Mouse (Mus musculus): ENCODE data around the gene Mdn1. TPM values are rescaled to one million over a fixed set of nuclear protein-coding genes. Genes with fewer than 3 reads are reported as not detected.
A peak's percentile ranks its signal among the peaks of the same experiment; 100 is the strongest.

Mdn1 gene
- polyA plus RNA-seq, 1 experiment from 2014 or later = 18.0 TPM

DNA sequence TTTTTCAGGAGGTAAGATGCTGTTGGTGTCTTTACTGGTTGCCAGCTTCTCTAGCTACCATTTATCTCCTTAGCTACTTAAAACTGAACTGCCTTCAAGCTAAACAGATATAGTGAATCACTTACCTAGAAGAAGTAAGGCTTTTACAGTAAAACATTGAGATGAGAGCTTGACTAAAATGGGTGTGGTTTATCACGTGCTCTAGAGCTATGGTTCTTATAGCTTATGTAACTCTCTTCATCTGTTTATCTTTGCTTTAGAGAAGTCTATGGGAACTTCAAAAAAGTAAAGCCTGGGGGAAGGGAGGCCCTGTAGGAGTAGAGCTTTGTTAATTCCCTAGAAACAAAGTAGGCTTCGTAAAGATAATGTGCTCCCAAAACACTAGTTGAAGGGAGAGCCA is 17.1 kb downstream of the Mdn1 start:
- Histone ChIP-seq H3K27ac (ENCODE audit: low read length) (no peak overlapping the region), H3K27me3 (replicated peaks; ENCODE audit: control insufficient read depth, insufficient read depth, low read length) (no peaks in the 10 kb centered on the region), H3K36me3 (ENCODE audit: control insufficient read depth, insufficient read depth) (peaks cover 34% of the 10 kb centered on the region), H3K4me1 (replicated peaks; ENCODE audit: control insufficient read depth, insufficient read depth, low read length) (no peaks in the 10 kb centered on the region), H3K9me3 (ENCODE audit: control insufficient read depth, low read length) (no peaks in the 10 kb centered on the region), H3K4me3 (replicated peaks; ENCODE audit: low read length) (no peak overlapping the region), H3K4me2 (ENCODE audit: low read length) (no peak overlapping the region), H3K9ac (replicated peaks; ENCODE audit: low read depth, low read length) (no peak overlapping the region)
- ATAC-seq = no peak
- 95% methylated on average over 2 of the region's 2 CpGs for WGBS

DNA sequence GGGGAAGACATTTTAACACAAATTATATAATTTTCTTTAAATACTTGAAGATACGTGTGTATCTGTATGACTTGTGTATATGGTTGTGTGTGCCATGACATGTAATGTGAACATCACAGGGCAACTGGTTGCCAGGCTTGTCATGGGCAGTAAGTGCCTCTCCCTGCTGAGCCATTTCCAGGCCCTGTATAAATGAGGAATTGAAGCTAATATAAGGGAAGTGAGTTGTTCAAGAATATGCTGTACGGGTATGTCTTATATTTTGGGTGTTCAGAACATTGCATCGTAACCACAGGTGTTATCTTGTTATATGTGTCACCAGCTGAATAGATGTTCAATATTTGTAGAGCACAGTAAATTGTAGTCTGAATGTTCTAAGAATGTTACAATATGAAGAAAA is 20.6 kb downstream of the Mdn1 start:
- Histone ChIP-seq H3K4me3 (replicated peaks; ENCODE audit: low read length) (no peak overlapping the region), H3K9me3 (ENCODE audit: control insufficient read depth, low read length) (no peaks in the 10 kb centered on the region), H3K27me3 (replicated peaks; ENCODE audit: control insufficient read depth, insufficient read depth, low read length) (no peaks in the 10 kb centered on the region), H3K36me3 (ENCODE audit: control insufficient read depth, insufficient read depth) (peaks cover 21% of the 10 kb centered on the region), H3K4me2 (ENCODE audit: low read length) (no peak overlapping the region), H3K4me1 (replicated peaks; ENCODE audit: control insufficient read depth, insufficient read depth, low read length) (no peaks in the 10 kb centered on the region), H3K27ac (ENCODE audit: low read length) (no peak overlapping the region), H3K9ac (replicated peaks; ENCODE audit: low read depth, low read length) (no peak overlapping the region)
- ATAC-seq = no peak
- WGBS = 96% methylated on average over 3 of the region's 3 CpGs

DNA sequence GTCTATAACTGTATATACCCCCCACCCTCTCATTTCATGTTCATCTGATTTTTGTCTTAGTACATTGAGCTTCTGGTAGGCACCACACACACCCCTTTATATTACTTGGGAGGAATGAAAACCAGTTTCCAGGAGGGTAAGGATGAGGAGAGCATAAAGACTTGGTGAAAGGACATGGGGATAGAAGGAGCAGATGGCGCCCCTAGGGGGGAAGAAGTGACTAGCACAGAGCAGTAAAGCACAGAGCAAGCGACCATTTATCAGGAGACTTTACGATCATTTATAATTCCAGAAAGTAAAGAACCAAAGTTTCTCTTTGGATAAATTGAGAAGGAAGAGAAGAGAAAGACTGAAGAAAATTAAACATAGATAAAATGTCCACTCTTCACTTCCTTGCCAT is 23.9 kb downstream of the Mdn1 start:
- WGBS = 73% methylated on average over 3 of the region's 3 CpGs
- no peak overlapping the region for H3K4me3 ChIP-seq (replicated peaks; ENCODE audit: low read length)
- H3K4me2 ChIP-seq (ENCODE audit: low read length) = no peak overlapping the region
- no peaks in the 10 kb centered on the region for H3K27me3 ChIP-seq (replicated peaks; ENCODE audit: control insufficient read depth, insufficient read depth, low read length)
- no peak overlapping the region for H3K9ac ChIP-seq (replicated peaks; ENCODE audit: low read depth, low read length)
- no peak overlapping the region for H3K27ac ChIP-seq (ENCODE audit: low read length)
- no peak for ATAC-seq
- peaks cover 15% of the 10 kb centered on the region for H3K36me3 ChIP-seq (ENCODE audit: control insufficient read depth, insufficient read depth)
- no peaks in the 10 kb centered on the region for H3K4me1 ChIP-seq (replicated peaks; ENCODE audit: control insufficient read depth, insufficient read depth, low read length)
- H3K9me3 ChIP-seq (ENCODE audit: control insufficient read depth, low read length) = no peaks in the 10 kb centered on the region

DNA sequence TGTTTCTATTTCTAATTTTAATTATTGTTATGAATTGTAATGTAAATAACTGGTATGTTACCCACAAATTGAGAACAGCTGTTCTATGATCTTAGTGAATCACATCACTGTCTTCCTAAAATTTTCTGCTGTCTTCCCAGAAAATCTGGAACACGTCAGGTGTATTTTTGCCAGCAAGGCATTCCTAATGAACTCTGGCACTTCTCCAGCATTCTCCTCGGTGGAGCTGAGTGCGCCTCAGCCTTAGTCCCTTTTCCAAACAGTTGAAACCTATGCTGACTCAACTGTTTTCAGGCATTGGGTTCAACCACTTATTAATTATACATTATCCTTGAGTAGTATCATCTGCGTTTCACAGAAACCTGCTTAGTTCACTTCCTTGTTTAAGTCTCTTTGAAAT is 25.6 kb downstream of the Mdn1 start:
- Histone ChIP-seq H3K9me3 (ENCODE audit: control insufficient read depth, low read length) (no peaks in the 10 kb centered on the region), H3K4me3 (replicated peaks; ENCODE audit: low read length) (no peak overlapping the region), H3K27ac (ENCODE audit: low read length) (no peak overlapping the region), H3K4me1 (replicated peaks; ENCODE audit: control insufficient read depth, insufficient read depth, low read length) (no peaks in the 10 kb centered on the region), H3K27me3 (replicated peaks; ENCODE audit: control insufficient read depth, insufficient read depth, low read length) (no peaks in the 10 kb centered on the region), H3K9ac (replicated peaks; ENCODE audit: low read depth, low read length) (no peak overlapping the region), H3K36me3 (ENCODE audit: control insufficient read depth, insufficient read depth) (peaks cover 19% of the 10 kb centered on the region), H3K4me2 (ENCODE audit: low read length) (no peak overlapping the region)
- 53% methylated on average over 4 of the region's 4 CpGs for WGBS
- no peak for ATAC-seq

DNA sequence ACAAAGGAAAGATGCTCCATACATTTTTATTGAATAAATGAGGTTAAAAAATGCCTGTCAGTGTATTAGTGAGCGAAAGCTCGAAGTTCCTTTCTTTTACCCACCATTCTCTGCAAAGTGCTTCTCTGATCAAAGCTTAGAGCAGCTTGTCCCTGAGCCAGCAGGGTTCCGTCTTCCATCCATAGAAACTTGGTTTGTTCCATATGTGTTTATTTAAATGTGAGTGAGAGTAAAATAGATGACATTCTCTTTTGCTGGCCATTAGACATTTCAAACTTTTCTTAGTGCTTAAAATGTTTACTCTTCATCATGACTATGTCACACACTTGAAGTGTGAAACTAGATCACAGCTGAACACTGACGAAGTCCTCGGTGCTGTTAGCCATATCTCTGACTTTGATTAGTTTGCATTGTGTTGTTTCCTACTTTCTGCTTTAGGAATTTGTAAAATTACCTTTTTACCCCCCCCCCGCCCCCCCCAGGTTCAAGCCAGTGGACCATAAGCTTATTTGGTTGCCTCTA is 26.2 kb downstream of the Mdn1 start:
- no peaks in the 10 kb centered on the region for H3K4me1 ChIP-seq (replicated peaks; ENCODE audit: control insufficient read depth, insufficient read depth, low read length)
- no peak overlapping the region for H3K27ac ChIP-seq (ENCODE audit: low read length)
- no peak for ATAC-seq
- H3K4me2 ChIP-seq (ENCODE audit: low read length) = no peak overlapping the region
- H3K9ac ChIP-seq (replicated peaks; ENCODE audit: low read depth, low read length) = no peak overlapping the region
- no peak overlapping the region for H3K4me3 ChIP-seq (replicated peaks; ENCODE audit: low read length)
- no peaks in the 10 kb centered on the region for H3K27me3 ChIP-seq (replicated peaks; ENCODE audit: control insufficient read depth, insufficient read depth, low read length)
- no peaks in the 10 kb centered on the region for H3K9me3 ChIP-seq (ENCODE audit: control insufficient read depth, low read length)
- 84% methylated on average over 6 of the region's 6 CpGs for WGBS
- peaks cover 19% of the 10 kb centered on the region for H3K36me3 ChIP-seq (ENCODE audit: control insufficient read depth, insufficient read depth)

DNA sequence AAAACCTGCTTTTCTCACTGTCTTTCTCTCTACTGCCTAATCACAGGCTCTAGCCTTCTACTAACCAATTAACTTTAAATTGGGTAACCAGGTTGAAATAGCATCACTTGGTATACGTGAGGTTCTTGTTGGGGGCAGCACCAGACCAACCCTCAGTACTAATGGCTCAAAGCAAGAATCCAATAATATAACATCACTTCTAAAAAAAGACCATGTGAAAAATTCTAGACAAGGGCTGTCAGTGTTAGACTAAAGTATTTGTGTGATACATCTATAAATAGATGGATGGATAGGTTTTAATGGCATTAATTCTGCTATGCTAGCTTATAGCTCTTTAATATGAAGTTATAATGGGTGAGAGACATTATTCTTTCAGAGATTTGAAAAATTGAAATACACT is 60.8 kb downstream of the Mdn1 start:
- H3K4me2 ChIP-seq (ENCODE audit: low read length) = no peak overlapping the region
- WGBS = 98% methylated on average over 1 of the region's 1 CpGs
- H3K4me3 ChIP-seq (replicated peaks; ENCODE audit: low read length) = no peak overlapping the region
- no peak overlapping the region for H3K27ac ChIP-seq (ENCODE audit: low read length)
- H3K9ac ChIP-seq (replicated peaks; ENCODE audit: low read depth, low read length) = no peak overlapping the region
- no peak for ATAC-seq
- H3K36me3 ChIP-seq (ENCODE audit: control insufficient read depth, insufficient read depth) = peaks cover 28% of the 10 kb centered on the region
- no peaks in the 10 kb centered on the region for H3K4me1 ChIP-seq (replicated peaks; ENCODE audit: control insufficient read depth, insufficient read depth, low read length)
- H3K9me3 ChIP-seq (ENCODE audit: control insufficient read depth, low read length) = no peaks in the 10 kb centered on the region
- no peaks in the 10 kb centered on the region for H3K27me3 ChIP-seq (replicated peaks; ENCODE audit: control insufficient read depth, insufficient read depth, low read length)

DNA sequence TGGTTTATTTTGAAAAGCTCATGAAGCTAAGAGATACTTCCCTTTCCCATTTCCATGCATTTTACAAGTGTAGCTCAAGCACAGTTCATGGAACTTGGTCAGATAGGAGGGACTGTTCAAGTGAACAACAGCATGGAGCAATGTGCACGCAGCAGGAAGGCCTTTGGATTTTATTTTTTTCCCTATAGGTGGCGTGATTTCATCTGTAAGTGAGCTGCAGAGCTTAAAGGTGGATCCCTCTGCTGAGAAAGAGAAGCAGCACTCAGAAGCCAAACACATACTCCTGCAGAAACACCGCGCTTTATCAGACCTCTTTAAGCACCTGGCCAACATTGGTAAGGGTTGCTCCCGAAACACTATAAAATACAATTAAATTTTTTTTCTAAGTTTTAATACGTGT is 88.5 kb downstream of the Mdn1 start:
- Histone ChIP-seq H3K27me3 (replicated peaks; ENCODE audit: control insufficient read depth, insufficient read depth, low read length) (no peaks in the 10 kb centered on the region), H3K36me3 (ENCODE audit: control insufficient read depth, insufficient read depth) (peaks cover 40% of the 10 kb centered on the region), H3K4me3 (replicated peaks; ENCODE audit: low read length) (no peak overlapping the region), H3K4me2 (ENCODE audit: low read length) (no peak overlapping the region), H3K9me3 (ENCODE audit: control insufficient read depth, low read length) (no peaks in the 10 kb centered on the region), H3K27ac (ENCODE audit: low read length) (no peak overlapping the region), H3K4me1 (replicated peaks; ENCODE audit: control insufficient read depth, insufficient read depth, low read length) (no peaks in the 10 kb centered on the region), H3K9ac (replicated peaks; ENCODE audit: low read depth, low read length) (no peak overlapping the region)
- no peak for ATAC-seq
- 88% methylated on average over 6 of the region's 6 CpGs for WGBS

DNA sequence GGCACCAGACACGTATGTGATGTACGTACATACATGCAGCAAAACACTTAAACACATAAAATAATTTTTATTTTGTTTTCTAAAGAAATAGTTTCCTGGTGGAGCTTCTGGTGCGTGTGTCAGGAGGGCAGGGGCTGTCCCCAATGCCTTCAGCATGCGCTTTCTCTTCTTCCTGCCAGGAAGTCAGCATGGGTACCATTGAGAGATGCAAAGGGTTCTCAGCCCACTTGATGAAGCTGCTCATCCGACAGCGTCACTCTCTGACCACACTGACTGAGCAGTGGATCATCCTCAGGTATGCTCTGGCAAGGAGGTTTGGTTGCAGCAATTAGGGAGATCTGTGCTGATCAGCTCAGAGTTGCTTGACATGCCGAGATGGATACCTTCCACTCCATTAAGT is 91.5 kb downstream of the Mdn1 start:
- Histone ChIP-seq H3K9ac (replicated peaks; ENCODE audit: low read depth, low read length) (no peak overlapping the region), H3K4me3 (replicated peaks; ENCODE audit: low read length) (no peak overlapping the region), H3K36me3 (ENCODE audit: control insufficient read depth, insufficient read depth) (peaks cover 24% of the 10 kb centered on the region), H3K27ac (ENCODE audit: low read length) (no peak overlapping the region), H3K27me3 (replicated peaks; ENCODE audit: control insufficient read depth, insufficient read depth, low read length) (no peaks in the 10 kb centered on the region), H3K4me1 (replicated peaks; ENCODE audit: control insufficient read depth, insufficient read depth, low read length) (no peaks in the 10 kb centered on the region), H3K4me2 (ENCODE audit: low read length) (no peak overlapping the region), H3K9me3 (ENCODE audit: control insufficient read depth, low read length) (no peaks in the 10 kb centered on the region)
- 96% methylated on average over 7 of the region's 7 CpGs for WGBS
- no peak for ATAC-seq

DNA sequence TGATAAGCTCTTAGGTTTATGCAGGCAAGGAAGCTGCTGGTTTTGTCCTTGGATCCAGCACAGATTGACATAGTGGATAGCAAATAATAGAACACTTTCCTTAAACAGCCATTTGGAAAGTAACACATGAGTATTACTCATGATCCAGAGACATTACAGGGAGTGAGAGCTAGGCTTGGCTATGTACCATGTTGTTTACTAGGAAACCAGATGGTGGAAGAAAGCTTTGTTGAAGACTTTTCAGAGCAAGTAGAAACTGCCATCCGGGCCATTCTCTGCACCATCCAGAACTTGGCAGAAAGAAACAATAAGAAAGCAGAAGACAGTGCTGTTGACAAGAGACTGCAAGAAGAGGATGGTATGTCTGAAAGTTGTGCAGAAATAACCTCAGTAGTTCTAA is 93.8 kb downstream of the Mdn1 start:
- no peak overlapping the region for H3K4me3 ChIP-seq (replicated peaks; ENCODE audit: low read length)
- no peaks in the 10 kb centered on the region for H3K9me3 ChIP-seq (ENCODE audit: control insufficient read depth, low read length)
- H3K4me2 ChIP-seq (ENCODE audit: low read length) = no peak overlapping the region
- 64% methylated on average over 1 of the region's 1 CpGs for WGBS
- peak; percentile 66 for ATAC-seq
- no peaks in the 10 kb centered on the region for H3K4me1 ChIP-seq (replicated peaks; ENCODE audit: control insufficient read depth, insufficient read depth, low read length)
- no peaks in the 10 kb centered on the region for H3K27me3 ChIP-seq (replicated peaks; ENCODE audit: control insufficient read depth, insufficient read depth, low read length)
- H3K27ac ChIP-seq (ENCODE audit: low read length) = no peak overlapping the region
- H3K36me3 ChIP-seq (ENCODE audit: control insufficient read depth, insufficient read depth) = peaks cover 16% of the 10 kb centered on the region
- H3K9ac ChIP-seq (replicated peaks; ENCODE audit: low read depth, low read length) = no peak overlapping the region

DNA sequence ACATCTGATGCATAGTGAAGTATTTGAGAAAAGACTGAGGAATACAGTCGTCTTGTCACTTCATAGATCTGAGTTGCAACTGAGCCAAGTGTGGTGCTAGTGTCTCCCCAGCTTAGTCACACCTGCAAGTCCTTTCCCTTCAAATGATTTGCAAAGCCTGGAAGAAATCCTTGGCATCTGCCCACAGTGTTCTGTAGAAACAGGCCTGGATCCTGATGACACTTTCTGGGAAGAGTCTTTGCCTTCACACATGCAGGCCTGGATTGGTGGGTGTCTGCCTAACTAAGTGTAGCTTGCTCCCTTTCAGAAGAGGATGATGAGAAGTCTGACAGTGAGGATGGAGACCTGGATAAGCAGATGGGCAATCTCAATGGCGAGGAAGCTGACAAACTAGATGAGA is 100.5 kb downstream of the Mdn1 start:
- Histone ChIP-seq H3K4me1 (replicated peaks; ENCODE audit: control insufficient read depth, insufficient read depth, low read length) (no peaks in the 10 kb centered on the region), H3K9me3 (ENCODE audit: control insufficient read depth, low read length) (no peaks in the 10 kb centered on the region), H3K36me3 (ENCODE audit: control insufficient read depth, insufficient read depth) (peaks cover 39% of the 10 kb centered on the region), H3K27ac (ENCODE audit: low read length) (no peak overlapping the region), H3K27me3 (replicated peaks; ENCODE audit: control insufficient read depth, insufficient read depth, low read length) (no peaks in the 10 kb centered on the region), H3K4me3 (replicated peaks; ENCODE audit: low read length) (no peak overlapping the region), H3K4me2 (ENCODE audit: low read length) (no peak overlapping the region), H3K9ac (replicated peaks; ENCODE audit: low read depth, low read length) (no peak overlapping the region)
- ATAC-seq = no peak
- 81% methylated on average over 2 of the region's 2 CpGs for WGBS

Data from forebrain, embryonic 16.5 days (tissue).